Mouse (Mus musculus) hindbrain, embryonic 13.5 days (tissue): Measurements from ENCODE around the gene Kti12. TPM values are rescaled to one million over a fixed set of nuclear protein-coding genes. Genes with fewer than 3 reads are reported as not detected.

Experiments
- ATAC-seq: fragments of 200-750 bp; cut with Nextera tagmentation; 2 replicates; pipeline ENCODE4 v1.8.0; 2017; ENCODE audit warnings: moderate TSS enrichment; ENCODE audit not compliant: low FRiP score
- H3K27ac ChIP-seq: fragments of 300-500 bp; sonication (generic); 2 replicates; pipeline ENCODE4 v1.5.1; 2015; ENCODE audit warnings: inconsistent platforms, mild to moderate bottlenecking, moderate library complexity
- H3K27me3 ChIP-seq: fragments of 300-500 bp; sonication (generic); 2 replicates; pipeline ENCODE4 v1.6.1; 2015; ENCODE audit warnings: mild to moderate bottlenecking, inconsistent platforms
- H3K36me3 ChIP-seq: fragments of 300-500 bp; sonication (generic); 2 replicates; pipeline ENCODE4 v1.6.1; 2015; ENCODE audit warnings: mild to moderate bottlenecking, inconsistent platforms
- H3K4me1 ChIP-seq: fragments of 300-500 bp; sonication (generic); replicated peaks from 2 replicates; pipeline ENCODE4 v1.6.1; 2015; ENCODE audit warnings: inconsistent platforms
- H3K4me2 ChIP-seq: fragments of 300-500 bp; sonication (generic); 2 replicates; pipeline ENCODE4 v1.6.1; 2015; ENCODE audit warnings: inconsistent platforms, mild to moderate bottlenecking, moderate library complexity
- H3K4me3 ChIP-seq: fragments of 300-500 bp; sonication (generic); 2 replicates; pipeline ENCODE4 v1.5.1; 2015; ENCODE audit warnings: mild to moderate bottlenecking, inconsistent platforms
- H3K9ac ChIP-seq: fragments of 300-500 bp; sonication (generic); 2 replicates; pipeline ENCODE4 v1.6.1; 2015; ENCODE audit warnings: mild to moderate bottlenecking, inconsistent platforms
- H3K9me3 ChIP-seq: fragments of 300-500 bp; sonication (generic); 2 replicates; pipeline ENCODE4 v1.6.1; 2016; ENCODE audit warnings: inconsistent platforms
- WGBS: fragments of 180-500 bp; shearing (Covaris S2); methylation state at CpG from one replicate; pipeline ENCODE4 v1.1.7; 2015; 5-methylcytosine and 5-hydroxymethylcytosine counted together
- polyA plus RNA-seq: library from polyadenylated mRNA; unstranded; fragments of >200 nt; fragmentation: Nextera tagmentation; extraction: Ambion mirVana; gene quantifications from 2 replicates; pipeline ENCODE4 v1.2.1, GENCODE M21; 2015

The Kti12 gene
- polyA plus RNA-seq: 28.3 and 31.3 TPM in 2 replicates

GRCm38 (mm10) chr4:108847715-108848504, at the start of gene Kti12:
Gene Kti12, plus strand, starts transcription at chr4:108847785.
- Histone ChIP-seq H3K9ac (peak within 1 kb of the TSS; percentile 86), H3K27ac (peak within 1 kb of the TSS; percentile 88), H3K36me3 (peaks cover 7% of the 10 kb centered on the region; the same call in 1 of the 2 replicates), H3K4me2 (peak within 1 kb of the TSS; percentile 99), H3K9me3 (no peaks in the 10 kb centered on the region), H3K4me1 (peaks cover 34% of the 10 kb centered on the region), H3K4me3 (peak within 1 kb of the TSS; percentile 96), H3K27me3 (no peaks in the 10 kb centered on the region)
- peak; percentile 91 for ATAC-seq
- under 1% methylated on average over 77 of the region's 77 CpGs for WGBS

- H3K36me3 ChIP-seq: no peaks in the 10 kb centered on the region
- H3K4me1 ChIP-seq: no peaks in the 10 kb centered on the region
- no peak overlapping the region for H3K4me2 ChIP-seq
- WGBS: 47% methylated on average over 2 of the region's 2 CpGs
- no peak overlapping the region for H3K27ac ChIP-seq
- H3K9ac ChIP-seq: no peak overlapping the region
- H3K4me3 ChIP-seq: no peak overlapping the region
- no peaks in the 10 kb centered on the region for H3K9me3 ChIP-seq
- H3K27me3 ChIP-seq: no peaks in the 10 kb centered on the region
- ATAC-seq: no peak
These were observed 49.3 kb upstream of the Kti12 start for GRCm38 (mm10) chr4:108798083-108798830.

GRCm38 (mm10) chr4:108803535-108803934, 44.0 kb upstream of the Kti12 start:
- no peak overlapping the region for H3K4me2 ChIP-seq
- no peak overlapping the region for H3K4me3 ChIP-seq
- no peaks in the 10 kb centered on the region for H3K4me1 ChIP-seq
- no peak overlapping the region for H3K27ac ChIP-seq
- H3K9ac ChIP-seq: no peak overlapping the region
- no peaks in the 10 kb centered on the region for H3K9me3 ChIP-seq
- no peaks in the 10 kb centered on the region for H3K27me3 ChIP-seq
- 75% methylated on average over 2 of the region's 2 CpGs for WGBS
- no peak for ATAC-seq
- no peaks in the 10 kb centered on the region for H3K36me3 ChIP-seq

GRCm38 (mm10) chr4:108811142-108811541, 36.4 kb upstream of the Kti12 start:
- H3K36me3 ChIP-seq: peaks cover 13% of the 10 kb centered on the region
- no peak for ATAC-seq
- no peaks in the 10 kb centered on the region for H3K4me1 ChIP-seq
- H3K9me3 ChIP-seq: no peaks in the 10 kb centered on the region
- H3K27ac ChIP-seq: no peak overlapping the region
- no peak overlapping the region for H3K4me3 ChIP-seq
- WGBS: 72% methylated on average over 4 of the region's 4 CpGs
- H3K4me2 ChIP-seq: no peak overlapping the region
- no peaks in the 10 kb centered on the region for H3K27me3 ChIP-seq
- no peak overlapping the region for H3K9ac ChIP-seq

- H3K36me3 ChIP-seq: peaks cover 13% of the 10 kb centered on the region
- H3K9me3 ChIP-seq: no peaks in the 10 kb centered on the region
- H3K9ac ChIP-seq: no peak overlapping the region
- no peaks in the 10 kb centered on the region for H3K27me3 ChIP-seq
- no peak overlapping the region for H3K4me3 ChIP-seq
- 65% methylated on average over 6 of the region's 6 CpGs for WGBS
- H3K4me1 ChIP-seq: no peaks in the 10 kb centered on the region
- H3K27ac ChIP-seq: no peak overlapping the region
- no peak overlapping the region for H3K4me2 ChIP-seq
- no peak for ATAC-seq
These were observed 36.0 kb upstream of the Kti12 start for GRCm38 (mm10) chr4:108811550-108811949.

- Histone ChIP-seq H3K4me1 (peaks cover 7% of the 10 kb centered on the region), H3K36me3 (peaks cover 77% of the 10 kb centered on the region), H3K9me3 (no peaks in the 10 kb centered on the region), H3K27me3 (no peaks in the 10 kb centered on the region), H3K9ac (no peak overlapping the region), H3K4me3 (no peak overlapping the region), H3K4me2 (no peak overlapping the region), H3K27ac (no peak overlapping the region)
- no peak for ATAC-seq
- WGBS: 96% methylated on average over 3 of the region's 3 CpGs
These were observed 21.9 kb upstream of the Kti12 start for GRCm38 (mm10) chr4:108825677-108826076.

GRCm38 (mm10) chr4:108826096-108826495, 21.5 kb upstream of the Kti12 start:
- Histone ChIP-seq H3K9ac (no peak overlapping the region), H3K27ac (no peak overlapping the region), H3K36me3 (peaks cover 74% of the 10 kb centered on the region), H3K27me3 (no peaks in the 10 kb centered on the region), H3K4me1 (peaks cover 11% of the 10 kb centered on the region), H3K4me2 (no peak overlapping the region), H3K9me3 (no peaks in the 10 kb centered on the region), H3K4me3 (no peak overlapping the region)
- no peak for ATAC-seq
- WGBS: 100% methylated on average over 1 of the region's 1 CpGs

- peaks cover 70% of the 10 kb centered on the region for H3K36me3 ChIP-seq
- no peak for ATAC-seq
- no peak overlapping the region for H3K4me3 ChIP-seq
- H3K9ac ChIP-seq: no peak overlapping the region
- H3K27me3 ChIP-seq: no peaks in the 10 kb centered on the region
- H3K4me2 ChIP-seq: no peak overlapping the region
- peaks cover 16% of the 10 kb centered on the region for H3K4me1 ChIP-seq
- no peak overlapping the region for H3K27ac ChIP-seq
- no peaks in the 10 kb centered on the region for H3K9me3 ChIP-seq
- WGBS: 85% methylated on average over 2 of the region's 2 CpGs
These were observed 20.9 kb upstream of the Kti12 start for GRCm38 (mm10) chr4:108826643-108827042.

- Histone ChIP-seq H3K4me3 (no peak overlapping the region), H3K9ac (0 out of 2 replicates have a peak overlapping the region, but pooled peaks have one; percentile 35), H3K27ac (no peak overlapping the region), H3K4me2 (peak overlapping the region; percentile 71), H3K27me3 (no peaks in the 10 kb centered on the region), H3K4me1 (peaks cover 30% of the 10 kb centered on the region), H3K36me3 (peaks cover 35% of the 10 kb centered on the region), H3K9me3 (no peaks in the 10 kb centered on the region)
- WGBS: 86% methylated on average over 1 of the region's 1 CpGs
- no peak for ATAC-seq
These were observed 16.9 kb upstream of the Kti12 start for GRCm38 (mm10) chr4:108830698-108831097.

GRCm38 (mm10) chr4:108832916-108833827, 14.4 kb upstream of the Kti12 start, which contains the start of gene Btf3l4:
Gene Btf3l4, minus strand, starts transcription at chr4:108833614.
- H3K27ac ChIP-seq: peak within 1 kb of the TSS; percentile 100
- no peaks in the 10 kb centered on the region for H3K27me3 ChIP-seq
- peaks cover 14% of the 10 kb centered on the region for H3K36me3 ChIP-seq
- H3K4me1 ChIP-seq: peaks cover 49% of the 10 kb centered on the region
- WGBS: under 1% methylated on average over 58 of the region's 73 CpGs
- H3K9me3 ChIP-seq: no peaks in the 10 kb centered on the region
- peak; percentile 95 for ATAC-seq
- peak within 1 kb of the TSS; percentile 88 for H3K4me2 ChIP-seq
- peak within 1 kb of the TSS; percentile 81 for H3K4me3 ChIP-seq
- peak within 1 kb of the TSS; percentile 99 for H3K9ac ChIP-seq

- no peaks in the 10 kb centered on the region for H3K9me3 ChIP-seq
- peaks cover 8% of the 10 kb centered on the region for H3K36me3 ChIP-seq
- WGBS: 0% methylated on average over 6 of the region's 6 CpGs
- H3K4me3 ChIP-seq: peak overlapping the region; percentile 81
- H3K9ac ChIP-seq: peak overlapping the region; percentile 99
- peak overlapping the region; percentile 88 for H3K4me2 ChIP-seq
- H3K4me1 ChIP-seq: peaks cover 52% of the 10 kb centered on the region
- peak overlapping the region; percentile 100 for H3K27ac ChIP-seq
- no peaks in the 10 kb centered on the region for H3K27me3 ChIP-seq
- ATAC-seq: no peak
These were observed 13.8 kb upstream of the Kti12 start for GRCm38 (mm10) chr4:108833828-108834114.
